Mouse (Mus musculus): ENCODE measurements at regions not wholly inside any gene's neighbourhood (a gene's known extent, or its start where the extent isn't known, plus 50 kb on each side); places are given as distances from the start of the nearest gene placed in this dataset.

DNA sequence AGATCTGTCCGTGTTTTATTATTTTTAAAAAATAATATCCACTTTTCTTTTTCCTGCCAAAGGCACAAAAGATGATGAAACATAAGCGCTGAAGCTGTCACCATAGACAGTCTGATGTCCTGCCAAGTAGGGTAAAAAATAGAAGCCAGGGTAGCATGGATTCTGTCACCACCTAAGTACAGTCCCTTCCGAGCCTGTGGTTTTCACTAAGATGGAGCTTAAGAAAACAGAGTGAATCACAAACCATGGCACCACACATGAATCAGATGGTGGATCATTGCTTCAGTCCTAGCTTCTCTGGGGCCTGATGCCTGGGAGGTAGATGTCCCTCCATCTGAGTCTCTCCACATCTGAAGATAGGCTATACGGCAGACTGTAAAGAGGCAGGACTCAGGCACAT, 55.9 kb upstream of the Fmod start:
- DNase-seq (ENCODE audit: low spot score in 2 of 2): no peak

DNA sequence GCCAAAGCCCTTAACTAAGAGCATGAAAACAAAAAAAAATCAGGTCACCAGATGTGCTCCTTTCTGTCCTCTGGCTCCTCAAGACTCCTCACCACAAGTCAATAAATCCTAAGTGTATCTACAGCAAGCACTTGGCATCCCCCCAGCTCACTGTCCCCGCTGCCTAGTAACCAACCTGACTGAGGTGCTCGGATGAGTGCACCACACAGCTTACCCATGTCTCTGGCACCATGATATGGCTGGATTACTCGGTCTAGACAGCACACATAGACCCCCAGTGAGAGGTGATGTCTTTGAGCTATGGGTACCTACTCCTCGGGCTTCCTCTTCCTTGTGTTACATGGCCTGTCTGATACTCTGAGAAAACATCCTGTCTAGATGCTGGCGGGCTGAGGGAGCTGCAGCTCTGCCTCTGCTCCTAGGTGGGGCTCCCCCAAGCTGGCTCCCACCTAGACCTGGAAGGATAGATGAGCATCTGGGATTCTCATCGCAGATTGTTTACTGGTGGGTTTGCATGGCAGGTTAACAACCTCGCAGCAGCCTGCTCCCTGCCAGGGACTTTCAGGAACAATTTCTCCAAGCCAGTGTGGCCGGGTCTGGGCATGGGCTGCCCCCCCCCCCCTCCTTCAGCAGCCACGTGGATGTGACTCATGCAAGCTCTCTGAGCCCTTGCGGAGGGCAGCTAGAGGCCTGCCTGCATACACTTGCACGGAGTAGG, 57.2 kb upstream of the Prelp start:
- DNase-seq (ENCODE audit: low spot score in 2 of 2): peak; percentile 55 to 60

DNA sequence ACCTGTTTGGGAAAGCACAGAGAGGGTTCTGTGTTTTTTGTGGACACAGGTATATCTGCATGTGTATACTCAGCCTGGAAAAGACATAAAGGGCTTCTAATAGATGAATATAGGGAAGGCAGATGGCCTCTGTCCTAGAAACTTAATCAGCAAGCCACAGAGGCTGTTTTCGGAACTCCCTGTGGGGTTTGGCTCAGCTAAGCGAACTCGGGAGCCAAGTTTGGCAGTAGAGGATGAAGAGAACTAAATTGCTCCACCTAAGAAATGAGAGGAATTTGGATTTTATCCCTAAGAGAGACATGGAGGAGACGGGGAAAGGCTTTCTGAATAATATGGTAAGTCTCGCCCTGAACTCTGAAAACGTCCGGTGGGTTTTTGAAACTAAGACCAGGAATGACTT, 56.0 kb upstream of the Prelp start:
- DNase-seq (ENCODE audit: low spot score in 2 of 2): no peak

DNA sequence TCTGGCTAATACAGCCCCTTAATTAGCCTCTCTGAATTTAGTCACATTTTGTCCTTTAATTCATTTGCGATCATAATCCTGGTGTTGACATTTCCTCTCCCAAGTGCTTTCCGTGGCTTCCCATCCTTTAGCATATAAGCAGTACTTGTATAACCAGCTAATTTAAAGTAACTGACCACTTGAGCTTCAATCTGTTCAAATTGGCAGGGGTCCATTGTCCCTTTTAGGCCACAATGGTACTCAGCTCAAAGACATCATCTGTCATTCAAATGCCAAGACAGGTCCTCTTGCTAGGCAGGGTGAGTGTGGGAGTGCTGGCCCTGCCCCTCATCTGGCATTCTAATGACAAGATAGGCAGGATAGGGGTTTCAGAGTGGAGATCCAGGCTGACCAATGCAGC, 52.6 kb upstream of the Prelp start:
- DNase-seq (ENCODE audit: low spot score in 2 of 2): no peak

DNA sequence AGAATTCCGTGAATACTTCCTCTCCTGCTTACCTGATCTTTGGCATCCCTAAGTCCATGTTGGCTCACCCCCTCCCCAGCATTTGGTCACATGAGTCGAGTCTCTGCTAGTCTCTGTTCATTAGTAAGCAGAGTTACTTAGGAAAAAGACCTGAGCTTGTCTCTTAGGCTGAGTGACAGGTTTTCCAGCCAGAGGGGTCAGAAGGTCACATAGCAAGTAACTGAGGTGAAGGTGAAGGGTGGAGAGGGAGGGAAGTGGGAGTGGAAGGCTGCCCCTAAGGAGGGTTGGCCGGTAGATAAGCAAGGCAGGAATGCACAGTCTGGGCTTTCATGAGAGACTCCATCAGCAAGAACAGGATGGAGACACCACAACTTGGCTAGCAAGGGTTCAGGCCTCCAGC, 50.1 kb upstream of the Prelp start:
- DNase-seq (ENCODE audit: low spot score in 2 of 2): no peak

Data from urinary bladder, adult 18-20 months (tissue).